Mouse (Mus musculus) MEL (cell line): ENCODE measurements at regions not wholly inside any gene's neighbourhood (a gene's known extent, or its start where the extent isn't known, plus 50 kb on each side); places are given as distances from the start of the nearest gene placed in this dataset.
"Not testable (repeated sequence)": the region's sequence is repeated elsewhere in the genome, so short reads cannot be mapped to it uniquely, and the experiment has no call there.

ENCODE experiments used
- DNase-seq: peaks from one replicate; pipeline ENCODE4 v3.0.0; 2011; ENCODE audit warnings: low read depth, low spot score
- H3K27ac ChIP-seq: 2 replicates; pipeline ENCODE4 v1.5.1; 2012; ENCODE audit warnings: low read depth, mild to moderate bottlenecking, control low read depth, low read length, moderate library complexity; ENCODE audit not compliant: control insufficient read depth
- H3K27me3 ChIP-seq, 2 experiments: fragments of 150-350 bp in 1 of 2; sonication (generic) in 1 of 2; 2 replicates each; pipeline ENCODE4 v1.6.1; 2012; ENCODE audit warnings: low read length in 2 of 2, mild to moderate bottlenecking in 2 of 2, improper control_type of control experiment in 1 of 2, moderate library complexity in 1 of 2; ENCODE audit not compliant: insufficient read depth in 2 of 2, control insufficient read depth in 1 of 2
- H3K36me3 ChIP-seq, 2 experiments: 2 replicates each; pipeline ENCODE4 v1.6.1; 2012 to 2014; ENCODE audit warnings: low read length in 2 of 2, improper control_type of control experiment in 1 of 2, inconsistent platforms in 1 of 2, mild to moderate bottlenecking in 1 of 2; ENCODE audit not compliant: insufficient read depth in 2 of 2, control insufficient read depth in 1 of 2
- H3K4me1 ChIP-seq, 2 experiments: fragments of 150-350 bp in 1 of 2; sonication (generic) in 1 of 2; 2 replicates each; pipeline ENCODE4 v1.6.1; 2012; ENCODE audit warnings: low read length in 2 of 2, improper control_type of control experiment in 1 of 2, mild to moderate bottlenecking in 1 of 2; ENCODE audit not compliant: insufficient read depth in 2 of 2, control insufficient read depth in 1 of 2
- H3K4me3 ChIP-seq, 2 experiments: fragments of 150-350 bp in 1 of 2; sonication (generic) in 1 of 2; 2 replicates each; pipeline ENCODE4 v1.5.1; 2012; ENCODE audit warnings: low read depth in 2 of 2, low read length in 2 of 2, mild to moderate bottlenecking in 2 of 2, moderate library complexity in 2 of 2, control low read depth in 1 of 2, improper control_type of control experiment in 1 of 2; ENCODE audit not compliant: control insufficient read depth in 1 of 2, insufficient read depth in 1 of 2
- H3K79me2 ChIP-seq: 2 replicates; pipeline ENCODE4 v1.6.1; 2012; ENCODE audit warnings: mild to moderate bottlenecking, low read length, moderate library complexity; ENCODE audit not compliant: control insufficient read depth, poor library complexity, insufficient read depth
- H3K9ac ChIP-seq: 2 replicates; pipeline ENCODE4 v1.6.1; 2012; ENCODE audit warnings: low read depth, mild to moderate bottlenecking, control low read depth, low read length, moderate library complexity; ENCODE audit not compliant: control insufficient read depth, poor library complexity, severe bottlenecking
- H3K9me3 ChIP-seq: fragments of 150-350 bp; sonication (generic); replicated peaks from 2 replicates; pipeline ENCODE4 v1.6.1; 2012; ENCODE audit warnings: mild to moderate bottlenecking, low read length, improper control_type of control experiment, moderate library complexity; ENCODE audit not compliant: insufficient read depth
- CHD2 ChIP-seq: IDR thresholded peaks from 2 replicates; pipeline ENCODE4 v1.6.1; 2011; ENCODE audit warnings: low read length, improper control_type of control experiment
- GATA1 ChIP-seq: IDR thresholded peaks from 2 replicates; pipeline ENCODE4 v1.6.1; 2011; ENCODE audit warnings: low read depth, low read length, improper control_type of control experiment
- MXI1 ChIP-seq: IDR thresholded peaks from 2 replicates; pipeline ENCODE4 v1.6.1; 2011; ENCODE audit warnings: mild to moderate bottlenecking, low read depth, low read length, improper control_type of control experiment
- TCF12 ChIP-seq: IDR thresholded peaks from 2 replicates; pipeline ENCODE4 v1.6.1; 2014; ENCODE audit warnings: low read depth, mild to moderate bottlenecking, inconsistent platforms, low read length, improper control_type of control experiment, moderate library complexity
- ZMIZ1 ChIP-seq: IDR thresholded peaks from 2 replicates; pipeline ENCODE4 v1.6.1; 2012; ENCODE audit warnings: low read depth, mild to moderate bottlenecking, inconsistent platforms, low read length, improper control_type of control experiment, moderate library complexity

GRCm38 (mm10) chr6:70227166-70227565, 564.9 kb downstream of the Rpia start:
- H3K4me3 ChIP-seq = no peak overlapping the region
- no peak overlapping the region for H3K27ac ChIP-seq
- H3K36me3 ChIP-seq = no peaks in the 10 kb centered on the region
- H3K9ac ChIP-seq = no peak overlapping the region
- no peaks in the 10 kb centered on the region for H3K9me3 ChIP-seq
- DNase-seq = no peak
- H3K79me2 ChIP-seq = no peaks in the 10 kb centered on the region
- H3K27me3 ChIP-seq = no peaks in the 10 kb centered on the region
- TF ChIP-seq CHD2 = no peak
- TF ChIP-seq TCF12 = no peak
- TF ChIP-seq ZMIZ1 = no peak
- TF ChIP-seq MXI1 = no peak
- TF ChIP-seq GATA1 = no peak
- TF ChIP-seq, all 39 proteins: peak for 0
- no peaks in the 10 kb centered on the region for H3K4me1 ChIP-seq

DNA sequence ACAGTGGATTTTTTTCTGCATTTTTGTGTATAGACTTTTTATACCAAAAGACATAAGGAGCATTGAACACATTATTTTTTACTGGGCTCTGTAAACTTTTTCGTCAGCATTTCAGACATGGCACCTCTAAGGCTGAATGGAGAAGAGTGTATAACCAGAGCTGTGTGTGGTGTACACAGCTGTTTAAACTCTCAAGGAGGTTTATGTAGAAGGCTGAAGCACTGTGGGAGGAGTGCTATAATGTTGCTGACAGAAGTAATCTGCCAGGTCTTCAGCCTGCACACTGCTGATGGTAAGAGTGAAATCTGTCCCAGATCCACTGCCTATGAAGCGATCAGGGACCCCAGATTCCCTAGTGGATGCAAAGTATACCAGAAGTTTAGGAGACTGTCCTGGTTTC, 575.4 kb downstream of the Rpia start:
- H3K9ac ChIP-seq, H3K27ac ChIP-seq, H3K27me3 ChIP-seq, DNase-seq, H3K79me2 ChIP-seq, H3K4me1 ChIP-seq, H3K9me3 ChIP-seq, H3K4me3 ChIP-seq, H3K36me3 ChIP-seq: not testable (repeated sequence)

DNA sequence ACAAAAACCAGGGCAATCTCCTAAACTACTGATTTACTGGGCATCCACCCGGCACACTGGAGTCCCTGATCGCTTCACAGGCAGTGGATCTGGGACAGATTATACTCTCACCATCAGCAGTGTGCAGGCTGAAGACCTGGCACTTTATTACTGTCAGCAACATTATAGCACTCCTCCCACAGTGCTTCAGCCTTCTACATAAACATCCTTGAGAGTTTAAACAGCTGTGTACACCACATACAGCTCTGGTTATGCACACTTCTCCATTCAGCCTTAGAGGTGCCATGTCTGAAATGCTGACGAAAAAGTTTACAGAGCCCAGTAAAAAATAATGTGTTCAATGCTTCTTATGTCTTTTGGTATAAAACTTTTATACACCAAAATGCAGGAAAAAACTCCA, 576.3 kb downstream of the Rpia start:
- H3K27ac ChIP-seq, H3K9me3 ChIP-seq, H3K27me3 ChIP-seq, H3K4me3 ChIP-seq, H3K79me2 ChIP-seq, H3K9ac ChIP-seq, DNase-seq, H3K4me1 ChIP-seq, H3K36me3 ChIP-seq: not testable (repeated sequence)
